Mouse (Mus musculus) kidney, adult 11 months (tissue): ENCODE measurements around the gene Btrc.

Experiments
- DNase-seq: peaks from one replicate; pipeline ENCODE4 v3.0.0; 2022

Gene Btrc

GRCm38 (mm10) chr19:45575632-45576001 is 212.1 kb downstream of the Btrc start:
- DNase-seq: no peak

GRCm38 (mm10) chr19:45577141-45577750 is 213.7 kb downstream of the Btrc start:
- no peak for DNase-seq

DNA sequence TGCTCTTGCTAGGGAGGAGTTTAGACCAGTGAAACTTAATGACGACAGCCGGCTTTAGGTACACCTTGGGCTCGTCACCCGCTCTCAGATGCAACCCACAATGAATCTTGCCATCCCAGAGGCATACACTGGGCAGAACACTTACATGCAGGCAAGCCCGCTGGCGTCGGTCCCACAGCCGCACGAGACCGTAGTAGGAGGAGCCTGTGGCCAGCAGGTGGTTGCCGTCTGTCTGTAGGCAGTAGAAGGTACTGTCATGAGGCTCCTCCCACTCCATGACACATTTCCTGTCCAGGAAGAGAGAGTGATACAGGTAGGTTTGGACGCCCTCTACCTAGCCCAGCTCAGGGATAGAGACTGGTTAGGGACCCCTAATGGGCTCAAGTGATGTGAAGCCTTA is 215.4 kb downstream of the Btrc start:
- DNase-seq: no peak

- DNase-seq: no peak
These were observed 215.9 kb downstream of the Btrc start for GRCm38 (mm10) chr19:45579416-45579815.
